Mouse (Mus musculus) spleen, postnatal 36 days (tissue): ENCODE results near the gene Gm45021.
"Not testable (repeated sequence)": the region's sequence is repeated elsewhere in the genome, so short reads cannot be mapped to it uniquely, and the experiment has no call there.

Source experiments
- DNase-seq, 2 experiments: peaks; one replicate each; pipeline ENCODE4 v3.0.0; 2022; ENCODE audit warnings: low spot score in 2 of 2, mixed read lengths in 1 of 2

The Gm45021 gene

GRCm38 (mm10) chr6:48613464-48613863 lies 24.1 kb downstream of the Gm45021 start:
- DNase-seq, result no peak

- DNase-seq, result no peak
Observed at GRCm38 (mm10) chr6:48614756-48615155, 25.3 kb downstream of the Gm45021 start.

- no peak for DNase-seq
Observed at GRCm38 (mm10) chr6:48620031-48620430, 30.6 kb downstream of the Gm45021 start.

- not testable (repeated sequence) for DNase-seq
Observed at GRCm38 (mm10) chr6:48622186-48622843, 32.9 kb downstream of the Gm45021 start.

GRCm38 (mm10) chr6:48623460-48623859 lies 34.0 kb downstream of the Gm45021 start:
- no peak for DNase-seq

- no peak for DNase-seq
Observed at GRCm38 (mm10) chr6:48626464-48626863, 37.1 kb downstream of the Gm45021 start, which contains the start of gene AI854703. AI854703 (plus strand) TSS chr6:48626764.

- no peak for DNase-seq
Observed at GRCm38 (mm10) chr6:48626984-48627383, 37.6 kb downstream of the Gm45021 start.

- DNase-seq, result no peak
Observed at GRCm38 (mm10) chr6:48627511-48627924, 38.1 kb downstream of the Gm45021 start.

GRCm38 (mm10) chr6:48628377-48628776 lies 39.0 kb downstream of the Gm45021 start:
- DNase-seq, result no peak

GRCm38 (mm10) chr6:48628808-48629660 lies 39.6 kb downstream of the Gm45021 start:
- DNase-seq, result peak; percentile 25 to 26

GRCm38 (mm10) chr6:48629661-48630034 lies 40.2 kb downstream of the Gm45021 start:
- DNase-seq, result no peak

- no peak for DNase-seq
Observed at GRCm38 (mm10) chr6:48630831-48631230, 41.4 kb downstream of the Gm45021 start.

GRCm38 (mm10) chr6:48635105-48635504 lies 45.7 kb downstream of the Gm45021 start:
- no peak for DNase-seq

- DNase-seq, result no peak
Observed at GRCm38 (mm10) chr6:48636515-48636914, 47.1 kb downstream of the Gm45021 start.

GRCm38 (mm10) chr6:48637811-48638500 lies 48.5 kb downstream of the Gm45021 start:
- no peak for DNase-seq

GRCm38 (mm10) chr6:48638553-48638952 lies 49.1 kb downstream of the Gm45021 start:
- DNase-seq, result no peak

- no peak for DNase-seq
Observed at GRCm38 (mm10) chr6:48641391-48641790, 52.0 kb downstream of the Gm45021 start.

- no peak for DNase-seq
Observed at GRCm38 (mm10) chr6:48642764-48643292, 53.4 kb downstream of the Gm45021 start.

- DNase-seq, result peak; percentile 73 to 77
Observed at GRCm38 (mm10) chr6:48645660-48646308, 56.4 kb downstream of the Gm45021 start.

GRCm38 (mm10) chr6:48646309-48646690 lies 56.9 kb downstream of the Gm45021 start:
- no peak for DNase-seq

- peak; percentile 90 to 93 for DNase-seq
Observed at GRCm38 (mm10) chr6:48646995-48647394, 57.6 kb downstream of the Gm45021 start, which contains the start of gene Gimap8. Gimap8 (plus strand) TSS chr6:48647234.
